Mouse (Mus musculus) megakaryocyte, embryonic 14.5 days (primary cell): Measurements from ENCODE around the gene Ifitm2. TPM values are rescaled to one million over a fixed set of nuclear protein-coding genes. Genes with fewer than 3 reads are reported as not detected.

ENCODE experiments used
- H3K27me3 ChIP-seq: replicated peaks from 2 replicates; pipeline ENCODE3; 2012; ENCODE audit warnings: inconsistent platforms
- H3K36me3 ChIP-seq: replicated peaks from 2 replicates; pipeline ENCODE3; 2012; ENCODE audit warnings: low read length, inconsistent platforms, mixed read lengths
- H3K4me1 ChIP-seq: 2 replicates; pipeline ENCODE4 v1.6.1; 2012; ENCODE audit warnings: inconsistent platforms
- H3K4me3 ChIP-seq: replicated peaks from 2 replicates; pipeline ENCODE3; 2012; ENCODE audit warnings: moderate library complexity, mild to moderate bottlenecking, inconsistent platforms
- H3K9me3 ChIP-seq: 2 replicates; pipeline ENCODE4 v1.6.1; 2012; ENCODE audit warnings: inconsistent platforms
- FLI1 ChIP-seq: IDR thresholded peaks from 2 replicates; pipeline ENCODE4 v1.6.1; 2012; ENCODE audit warnings: low read length, inconsistent platforms, mixed read lengths
- GATA1 ChIP-seq: IDR thresholded peaks from 3 replicates; pipeline ENCODE4 v1.6.1; 2012; ENCODE audit warnings: mixed read lengths, low read length, inconsistent platforms, borderline replicate concordance
- polyA plus RNA-seq: library from polyadenylated mRNA; stranded (reverse); fragments of >175 nt; gene quantifications from 2 replicates; pipeline ENCODE4 v1.2.3, GENCODE M21; 2012; ENCODE audit warnings: low replicate concordance; ENCODE audit not compliant: insufficient read depth

Ifitm2 gene
- polyA plus RNA-seq, 1 experiment: 722 TPM

DNA sequence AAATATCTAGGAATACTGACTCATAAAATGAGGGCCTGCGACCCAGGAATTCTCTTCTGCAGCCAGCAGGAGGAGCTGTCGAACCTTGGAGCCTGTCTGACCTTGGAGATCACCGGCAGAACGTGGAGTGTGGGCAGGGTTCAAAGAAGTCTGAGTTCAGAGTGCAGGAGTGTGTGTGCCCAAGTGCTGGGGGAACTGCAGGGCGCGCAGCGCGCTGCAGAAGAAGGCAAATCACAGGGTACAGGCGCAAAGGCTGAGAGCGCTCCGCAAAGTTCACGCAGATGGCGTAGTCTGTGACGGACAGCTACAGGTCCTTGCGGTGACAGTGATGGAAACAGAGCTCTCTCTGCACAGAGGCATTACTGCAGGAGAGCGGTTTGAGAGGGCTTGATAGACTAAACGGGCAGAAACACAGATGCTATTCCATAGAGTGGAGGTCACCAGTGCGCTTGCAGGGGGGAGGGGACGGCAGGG lies 47.1 kb downstream of the Ifitm2 start:
- Histone ChIP-seq H3K9me3 (no peaks in the 10 kb centered on the region), H3K36me3 (no peaks in the 10 kb centered on the region), H3K27me3 (peaks cover 3% of the 10 kb centered on the region), H3K4me1 (peaks cover 60% of the 10 kb centered on the region), H3K4me3 (peak overlapping the region; percentile 91)
- TF ChIP-seq FLI1 (no peak), GATA1 (no peak)

DNA sequence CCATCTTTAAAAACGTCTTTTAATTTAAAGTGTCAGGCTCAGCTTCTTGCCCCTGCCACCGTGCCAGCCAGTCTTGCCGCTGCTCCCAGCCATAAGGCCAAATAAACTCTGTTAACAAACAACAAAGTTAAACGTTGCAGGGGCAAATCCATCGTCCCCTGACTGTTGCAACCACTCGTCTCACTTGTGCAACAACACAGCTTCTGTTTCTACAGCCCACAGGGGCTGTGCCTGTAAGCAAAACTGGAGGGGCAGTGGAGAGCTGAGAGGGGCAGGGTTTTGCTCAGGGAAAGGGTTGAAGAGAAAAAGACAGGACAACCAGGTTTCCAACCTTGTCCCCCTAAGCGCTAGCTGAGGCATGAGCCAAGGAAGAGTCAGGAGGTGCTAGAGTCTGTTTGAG lies 47.6 kb downstream of the Ifitm2 start:
- Histone ChIP-seq H3K4me3 (peak overlapping the region; percentile 91), H3K36me3 (no peaks in the 10 kb centered on the region), H3K9me3 (no peaks in the 10 kb centered on the region), H3K27me3 (peaks cover 3% of the 10 kb centered on the region), H3K4me1 (peaks cover 63% of the 10 kb centered on the region)
- no peak for TF ChIP-seq GATA1
- no peak for TF ChIP-seq FLI1

- TF ChIP-seq FLI1 (no peak), GATA1 (no peak)
- no peaks in the 10 kb centered on the region for H3K36me3 ChIP-seq
- H3K27me3 ChIP-seq: peaks cover 3% of the 10 kb centered on the region
- H3K4me3 ChIP-seq: no peak overlapping the region
- peaks cover 61% of the 10 kb centered on the region for H3K4me1 ChIP-seq
- H3K9me3 ChIP-seq: no peaks in the 10 kb centered on the region
These were observed 48.1 kb downstream of the Ifitm2 start for GRCm38 (mm10) chr7:140907697-140908096.

DNA sequence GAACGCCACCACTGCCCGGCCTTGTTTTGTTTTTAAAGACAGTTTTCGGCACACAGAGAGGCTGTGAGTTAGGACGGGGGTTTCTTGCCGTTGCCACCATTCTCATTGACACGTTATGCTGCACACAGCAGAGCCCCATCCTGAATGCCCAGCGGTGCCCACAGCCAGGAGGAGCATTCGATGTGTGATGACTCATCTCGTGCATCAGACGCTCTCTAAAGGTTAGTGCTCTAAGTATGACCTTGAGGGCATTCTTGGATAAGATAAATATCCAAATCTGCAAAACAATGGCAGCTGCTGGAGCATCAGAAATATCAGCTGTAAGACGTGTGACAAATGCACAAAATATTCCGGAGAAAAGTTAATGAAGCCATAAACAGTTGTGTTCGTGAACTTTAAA lies 48.7 kb downstream of the Ifitm2 start:
- Histone ChIP-seq H3K9me3 (no peaks in the 10 kb centered on the region), H3K36me3 (peaks cover under 1% of the 10 kb centered on the region), H3K4me1 (peaks cover 55% of the 10 kb centered on the region), H3K27me3 (peaks cover 3% of the 10 kb centered on the region), H3K4me3 (no peak overlapping the region)
- TF ChIP-seq GATA1: no peak
- no peak for TF ChIP-seq FLI1

GRCm38 (mm10) chr7:140905642-140906081 lies 50.1 kb downstream of the Ifitm2 start:
- Histone ChIP-seq H3K4me1 (peaks cover 53% of the 10 kb centered on the region), H3K4me3 (no peak overlapping the region), H3K36me3 (peaks cover 8% of the 10 kb centered on the region), H3K9me3 (no peaks in the 10 kb centered on the region), H3K27me3 (peaks cover 3% of the 10 kb centered on the region)
- no peak for TF ChIP-seq GATA1

Other genes starting within 250 kb of the Ifitm2 start
- not detected in 2 replicates for gene Cyp2e1, start 192.2 kb downstream of the Ifitm2 start, polyA plus RNA-seq
- gene Syce1, start 168.1 kb downstream of the Ifitm2 start, polyA plus RNA-seq: 0.38 TPM in 1 of 2 replicates, not detected in the other
- gene Zfp941, start 133.8 kb downstream of the Ifitm2 start, polyA plus RNA-seq: 1.8 TPM in 1 of 2 replicates, not detected in the other
- gene Urah, start 121.0 kb downstream of the Ifitm2 start, polyA plus RNA-seq: not detected in 2 replicates
- 1.1 TPM in 1 of 2 replicates, not detected in the other for gene Scgb1c1, start 110.4 kb downstream of the Ifitm2 start, polyA plus RNA-seq
- gene Odf3, start 108.2 kb downstream of the Ifitm2 start, polyA plus RNA-seq: 0.13 TPM in 1 of 2 replicates, not detected in the other
- not detected in 2 replicates for gene Gm45785, start 99.7 kb downstream of the Ifitm2 start, polyA plus RNA-seq
- 57.2 and 112 TPM in 2 replicates for gene Ric8a, start 99.0 kb downstream of the Ifitm2 start, polyA plus RNA-seq
- 4.0 and 23.4 TPM in 2 replicates for gene Bet1l, start 98.4 kb downstream of the Ifitm2 start, polyA plus RNA-seq
- 16.6 and 130 TPM in 2 replicates for gene Psmd13, start 74.0 kb downstream of the Ifitm2 start, polyA plus RNA-seq
- gene Sirt3, start 73.7 kb downstream of the Ifitm2 start, polyA plus RNA-seq: 25.1 and 60.6 TPM in 2 replicates
- not detected in 2 replicates for gene Cox8b, start 55.5 kb downstream of the Ifitm2 start, polyA plus RNA-seq
- 18.0 and 21.3 TPM in 2 replicates for gene Nlrp6, start 35.1 kb downstream of the Ifitm2 start, polyA plus RNA-seq
- 6.6 and 7.4 TPM in 2 replicates for gene Pgghg, start 14.6 kb downstream of the Ifitm2 start, polyA plus RNA-seq
- not detected in 2 replicates for gene Ifitm5, start 5.7 kb downstream of the Ifitm2 start, polyA plus RNA-seq
- gene Gm45717, start 50 bp downstream of the Ifitm2 start, polyA plus RNA-seq: not detected in 2 replicates
- 27.5 and 76.2 TPM in 2 replicates for gene Ifitm1, start 11.2 kb upstream of the Ifitm2 start, polyA plus RNA-seq
- gene Ifitm3, start 54.8 kb upstream of the Ifitm2 start, polyA plus RNA-seq: 28.6 and 151 TPM in 2 replicates
- gene Ifitm6, start 61.9 kb upstream of the Ifitm2 start, polyA plus RNA-seq: 0.91 TPM in 1 of 2 replicates, not detected in the other
- not detected in 2 replicates for gene Gm17387, start 73.1 kb upstream of the Ifitm2 start, polyA plus RNA-seq
- 11.5 and 17.3 TPM in 2 replicates for gene B4galnt4, start 105.1 kb upstream of the Ifitm2 start, polyA plus RNA-seq
- 2.5 and 3.0 TPM in 2 replicates for gene Pkp3, start 122.2 kb upstream of the Ifitm2 start, polyA plus RNA-seq
- gene Sigirr, start 144.6 kb upstream of the Ifitm2 start, polyA plus RNA-seq: 41.8 and 92.9 TPM in 2 replicates
- gene Ano9, start 161.8 kb upstream of the Ifitm2 start, polyA plus RNA-seq: not detected in 2 replicates
- gene Ptdss2, start 166.4 kb upstream of the Ifitm2 start, polyA plus RNA-seq: 32.9 and 81.5 TPM in 2 replicates
- 26.5 and 43.0 TPM in 2 replicates for gene Rnh1, start 216.9 kb upstream of the Ifitm2 start, polyA plus RNA-seq
- gene Hras, start 238.0 kb upstream of the Ifitm2 start, polyA plus RNA-seq: 51.3 and 84.0 TPM in 2 replicates
- gene Lrrc56, start 238.2 kb upstream of the Ifitm2 start, polyA plus RNA-seq: 12.2 and 18.5 TPM in 2 replicates